Mouse (Mus musculus): Measurements from ENCODE around the gene Hoxc10.

Hoxc10 gene

GRCm38 (mm10) chr15:102997431-102997830 lies 30.8 kb downstream of the Hoxc10 start:
- peaks cover 44% of the 10 kb centered on the region for H3K4me1 ChIP-seq (replicated peaks; ENCODE audit: low read depth, low read length)
- H3K9me3 ChIP-seq (ENCODE audit: low read length), result no peaks in the 10 kb centered on the region
- H3K27me3 ChIP-seq (ENCODE audit: insufficient read depth, low read length), result peaks cover 98% of the 10 kb centered on the region
- no peak overlapping the region for H3K4me3 ChIP-seq (replicated peaks; ENCODE audit: low read length)
- TF ChIP-seq NANOG (IDR thresholded peaks at IDR 0.05; ENCODE audit: borderline replicate concordance, low read length), result no peak
- TF ChIP-seq POU5F1 (IDR thresholded peaks at IDR 0.05; ENCODE audit: borderline replicate concordance, low read length), result no peak
- TF ChIP-seq CTCF (conservative IDR thresholded peaks at IDR 0.05; ENCODE audit: low read length), result no peak
- H3K36me3 ChIP-seq (ENCODE audit: insufficient read depth, low read length), result no peaks in the 10 kb centered on the region

- Histone ChIP-seq H3K27me3 (ENCODE audit: insufficient read depth, low read length) (peaks cover 98% of the 10 kb centered on the region), H3K36me3 (ENCODE audit: insufficient read depth, low read length) (no peaks in the 10 kb centered on the region), H3K4me1 (replicated peaks; ENCODE audit: low read depth, low read length) (peaks cover 45% of the 10 kb centered on the region), H3K4me3 (replicated peaks; ENCODE audit: low read length) (peak within 1 kb of the TSS; percentile 63), H3K9me3 (ENCODE audit: low read length) (no peaks in the 10 kb centered on the region)
- no peak for TF ChIP-seq POU5F1 (IDR thresholded peaks at IDR 0.05; ENCODE audit: borderline replicate concordance, low read length)
- no peak for TF ChIP-seq CTCF (conservative IDR thresholded peaks at IDR 0.05; ENCODE audit: low read length)
- TF ChIP-seq NANOG (IDR thresholded peaks at IDR 0.05; ENCODE audit: borderline replicate concordance, low read length), result no peak
These were observed 31.4 kb downstream of the Hoxc10 start, which contains the start of gene Hoxc6 for GRCm38 (mm10) chr15:102997939-102998355. Gene Hoxc6 (plus strand): TSS chr15:102998257.

- peaks cover 47% of the 10 kb centered on the region for H3K4me1 ChIP-seq (replicated peaks; ENCODE audit: low read depth, low read length)
- peaks cover 97% of the 10 kb centered on the region for H3K27me3 ChIP-seq (ENCODE audit: insufficient read depth, low read length)
- H3K36me3 ChIP-seq (ENCODE audit: insufficient read depth, low read length), result no peaks in the 10 kb centered on the region
- peak overlapping the region; percentile 63 for H3K4me3 ChIP-seq (replicated peaks; ENCODE audit: low read length)
- TF ChIP-seq POU5F1 (IDR thresholded peaks at IDR 0.05; ENCODE audit: borderline replicate concordance, low read length) (no peak), CTCF (conservative IDR thresholded peaks at IDR 0.05; ENCODE audit: low read length) (no peak), NANOG (IDR thresholded peaks at IDR 0.05; ENCODE audit: borderline replicate concordance, low read length) (no peak)
- no peaks in the 10 kb centered on the region for H3K9me3 ChIP-seq (ENCODE audit: low read length)
These were observed 32.1 kb downstream of the Hoxc10 start for GRCm38 (mm10) chr15:102998608-102999182.

GRCm38 (mm10) chr15:102999183-102999831 lies 32.7 kb downstream of the Hoxc10 start:
- TF ChIP-seq CTCF (conservative IDR thresholded peaks at IDR 0.05; ENCODE audit: low read length), result no peak
- TF ChIP-seq NANOG (IDR thresholded peaks at IDR 0.05; ENCODE audit: borderline replicate concordance, low read length), result no peak
- TF ChIP-seq POU5F1 (IDR thresholded peaks at IDR 0.05; ENCODE audit: borderline replicate concordance, low read length), result no peak

GRCm38 (mm10) chr15:102999955-103000354 lies 33.4 kb downstream of the Hoxc10 start:
- Histone ChIP-seq H3K27me3 (ENCODE audit: insufficient read depth, low read length) (peaks cover 97% of the 10 kb centered on the region), H3K4me1 (replicated peaks; ENCODE audit: low read depth, low read length) (peaks cover 47% of the 10 kb centered on the region), H3K36me3 (ENCODE audit: insufficient read depth, low read length) (no peaks in the 10 kb centered on the region), H3K4me3 (replicated peaks; ENCODE audit: low read length) (peak overlapping the region; percentile 63; the same call in 1 of the 2 replicates), H3K9me3 (ENCODE audit: low read length) (no peaks in the 10 kb centered on the region)
- TF ChIP-seq POU5F1 (IDR thresholded peaks at IDR 0.05; ENCODE audit: borderline replicate concordance, low read length), result no peak
- TF ChIP-seq CTCF (conservative IDR thresholded peaks at IDR 0.05; ENCODE audit: low read length), result no peak

More at GRCm38 (mm10) chr15:102999183-102999831, 32.7 kb downstream of the Hoxc10 start:
- H3K4me3 ChIP-seq (replicated peaks; ENCODE audit: low read length), result peak overlapping the region; percentile 63
- peaks cover 97% of the 10 kb centered on the region for H3K27me3 ChIP-seq (ENCODE audit: insufficient read depth, low read length)
- no peaks in the 10 kb centered on the region for H3K36me3 ChIP-seq (ENCODE audit: insufficient read depth, low read length)
- no peaks in the 10 kb centered on the region for H3K9me3 ChIP-seq (ENCODE audit: low read length)
- H3K4me1 ChIP-seq (replicated peaks; ENCODE audit: low read depth, low read length), result peaks cover 47% of the 10 kb centered on the region

- TF ChIP-seq POU5F1 (IDR thresholded peaks at IDR 0.05; ENCODE audit: borderline replicate concordance, low read length), result no peak
- TF ChIP-seq CTCF (conservative IDR thresholded peaks at IDR 0.05; ENCODE audit: low read length), result no peak
- no peak for TF ChIP-seq NANOG (IDR thresholded peaks at IDR 0.05; ENCODE audit: borderline replicate concordance, low read length)
- peaks cover 51% of the 10 kb centered on the region for H3K4me1 ChIP-seq (replicated peaks; ENCODE audit: low read depth, low read length)
- H3K4me3 ChIP-seq (replicated peaks; ENCODE audit: low read length), result peak overlapping the region; percentile 63
- H3K36me3 ChIP-seq (ENCODE audit: insufficient read depth, low read length), result no peaks in the 10 kb centered on the region
- H3K27me3 ChIP-seq (ENCODE audit: insufficient read depth, low read length), result peaks cover 97% of the 10 kb centered on the region
- no peaks in the 10 kb centered on the region for H3K9me3 ChIP-seq (ENCODE audit: low read length)
These were observed 33.9 kb downstream of the Hoxc10 start for GRCm38 (mm10) chr15:103000501-103000901.

- H3K27me3 ChIP-seq (ENCODE audit: insufficient read depth, low read length), result peaks cover 97% of the 10 kb centered on the region
- no peak for TF ChIP-seq CTCF (conservative IDR thresholded peaks at IDR 0.05; ENCODE audit: low read length)
- TF ChIP-seq POU5F1 (IDR thresholded peaks at IDR 0.05; ENCODE audit: borderline replicate concordance, low read length), result no peak
- no peak for TF ChIP-seq NANOG (IDR thresholded peaks at IDR 0.05; ENCODE audit: borderline replicate concordance, low read length)
- no peaks in the 10 kb centered on the region for H3K9me3 ChIP-seq (ENCODE audit: low read length)
- H3K36me3 ChIP-seq (ENCODE audit: insufficient read depth, low read length), result no peaks in the 10 kb centered on the region
- H3K4me3 ChIP-seq (replicated peaks; ENCODE audit: low read length), result no peak overlapping the region
- peaks cover 50% of the 10 kb centered on the region for H3K4me1 ChIP-seq (replicated peaks; ENCODE audit: low read depth, low read length)
These were observed 34.8 kb downstream of the Hoxc10 start for GRCm38 (mm10) chr15:103001370-103001769.

- Histone ChIP-seq H3K9me3 (ENCODE audit: low read length) (no peaks in the 10 kb centered on the region), H3K36me3 (ENCODE audit: insufficient read depth, low read length) (no peaks in the 10 kb centered on the region)
These were observed 35.6 kb downstream of the Hoxc10 start for GRCm38 (mm10) chr15:103002156-103002555.

More at GRCm38 (mm10) chr15:103002156-103002555, 35.6 kb downstream of the Hoxc10 start:
- Histone ChIP-seq H3K27me3 (ENCODE audit: insufficient read depth, low read length) (peaks cover 98% of the 10 kb centered on the region), H3K4me1 (replicated peaks; ENCODE audit: low read depth, low read length) (peaks cover 56% of the 10 kb centered on the region), H3K4me3 (replicated peaks; ENCODE audit: low read length) (no peak overlapping the region)
- no peak for TF ChIP-seq POU5F1 (IDR thresholded peaks at IDR 0.05; ENCODE audit: borderline replicate concordance, low read length)
- TF ChIP-seq NANOG (IDR thresholded peaks at IDR 0.05; ENCODE audit: borderline replicate concordance, low read length), result no peak
- TF ChIP-seq CTCF (conservative IDR thresholded peaks at IDR 0.05; ENCODE audit: low read length), result no peak
